Mouse (Mus musculus) testis, postnatal 14 days (tissue): Measurements from ENCODE around the gene Armc10.
"Not testable (repeated sequence)": the region's sequence is repeated elsewhere in the genome, so short reads cannot be mapped to it uniquely, and the experiment has no call there.

Experiments
- DNase-seq: peaks from one replicate; pipeline ENCODE4 v3.0.0; 2021; ENCODE audit warnings: low spot score

Armc10 gene

DNA sequence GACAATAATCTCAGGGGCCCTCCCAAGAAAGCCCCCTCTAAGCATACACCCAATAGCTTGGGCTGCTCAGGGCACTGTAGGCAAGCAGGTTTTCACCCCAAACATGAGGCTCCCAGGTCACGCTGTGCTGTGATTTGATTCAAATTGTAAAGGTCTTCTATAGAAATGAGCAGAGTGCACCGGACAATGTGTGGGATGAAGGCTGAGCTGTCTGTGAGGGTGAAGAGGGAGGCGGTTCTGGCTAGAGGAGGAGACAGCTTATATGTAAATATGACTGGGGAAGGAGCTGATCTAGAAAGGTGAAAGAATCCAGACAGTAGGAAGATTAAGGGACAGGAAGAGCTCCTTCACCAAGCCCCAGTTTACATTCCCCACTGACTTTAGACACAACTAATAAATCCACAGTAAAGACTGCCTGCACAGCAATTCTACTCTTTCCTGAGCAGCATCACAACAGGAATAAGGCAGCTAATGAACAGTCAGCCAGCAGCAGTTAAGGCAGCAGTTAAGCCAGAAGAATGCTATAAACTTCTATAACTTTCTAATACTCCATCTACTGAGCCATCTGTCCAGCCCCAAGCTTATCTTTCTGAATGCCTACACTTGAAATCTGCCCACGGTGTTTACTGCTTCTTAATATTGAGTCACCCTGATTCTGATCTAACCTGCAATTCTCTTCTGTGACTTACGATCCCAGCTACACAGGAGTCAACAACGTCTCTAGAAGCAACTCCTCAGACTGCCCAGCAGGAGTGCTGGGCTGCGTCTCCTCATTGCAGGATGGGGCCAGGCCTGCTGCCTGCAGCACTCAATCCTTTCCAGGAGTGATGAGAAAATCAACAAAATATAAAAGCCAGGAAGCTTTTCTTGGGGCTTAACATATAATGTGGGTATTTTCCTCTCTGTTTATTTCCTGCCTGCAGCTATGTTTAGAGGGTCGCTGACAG lies 21.9 kb downstream of the Armc10 start:
- no peak for DNase-seq

DNA sequence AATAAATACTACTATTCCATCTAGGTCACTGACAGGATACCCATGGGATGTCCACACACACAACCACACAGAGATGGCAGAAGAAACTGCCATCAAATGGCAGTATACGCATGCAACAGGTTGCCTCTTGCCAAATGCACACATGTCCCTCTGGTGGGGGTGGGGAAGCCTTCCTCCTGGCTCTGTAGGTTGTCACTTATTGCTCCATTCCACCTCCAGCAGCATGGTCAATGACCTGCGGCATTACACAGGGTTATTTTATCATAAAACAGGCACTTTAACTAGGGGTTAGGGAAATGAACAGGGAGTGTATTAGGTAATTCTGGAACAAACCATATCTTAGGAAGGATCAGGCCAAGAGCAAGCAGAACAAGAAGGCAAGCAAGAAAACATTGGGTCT lies 23.7 kb downstream of the Armc10 start:
- DNase-seq: no peak

DNA sequence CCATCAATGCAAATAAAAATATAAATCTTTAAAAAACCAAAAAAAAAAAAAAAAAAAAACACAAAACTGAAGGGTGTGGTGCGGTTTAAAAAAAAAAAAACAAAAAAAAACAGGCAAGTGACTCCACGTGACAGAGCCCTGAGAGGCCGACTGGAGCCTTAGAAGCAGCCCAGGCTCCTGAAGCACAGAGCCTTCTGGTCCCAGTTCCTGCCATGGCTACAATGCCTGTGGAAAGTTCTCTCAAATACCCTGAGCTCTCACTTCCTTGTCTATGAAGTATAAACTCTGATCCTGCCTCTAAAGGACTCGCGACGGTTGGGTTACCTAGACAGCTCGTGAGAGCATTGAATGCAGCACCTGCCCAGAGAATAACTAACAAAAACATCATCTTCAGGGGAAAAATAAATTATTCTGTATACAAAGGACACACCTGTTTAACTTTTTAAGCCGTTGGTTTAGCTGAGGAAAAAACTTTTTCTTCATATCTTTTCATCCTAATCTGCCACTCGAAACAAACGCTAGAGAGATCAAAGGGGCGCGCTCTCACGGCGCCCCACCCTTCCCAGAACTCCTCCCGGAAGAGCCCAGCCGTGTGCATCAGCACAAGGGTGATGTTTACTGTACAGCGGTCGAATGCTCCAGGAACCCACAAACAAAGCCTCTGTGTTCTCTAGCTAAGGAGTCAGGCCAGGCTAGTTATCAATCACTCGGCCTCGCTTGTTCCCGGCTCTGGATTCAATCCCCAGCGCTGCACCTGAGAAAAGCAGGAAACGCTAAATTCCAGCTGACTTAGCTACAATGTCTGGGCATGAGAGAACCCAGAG lies 27.4 kb downstream of the Armc10 start:
- DNase-seq: no peak

DNA sequence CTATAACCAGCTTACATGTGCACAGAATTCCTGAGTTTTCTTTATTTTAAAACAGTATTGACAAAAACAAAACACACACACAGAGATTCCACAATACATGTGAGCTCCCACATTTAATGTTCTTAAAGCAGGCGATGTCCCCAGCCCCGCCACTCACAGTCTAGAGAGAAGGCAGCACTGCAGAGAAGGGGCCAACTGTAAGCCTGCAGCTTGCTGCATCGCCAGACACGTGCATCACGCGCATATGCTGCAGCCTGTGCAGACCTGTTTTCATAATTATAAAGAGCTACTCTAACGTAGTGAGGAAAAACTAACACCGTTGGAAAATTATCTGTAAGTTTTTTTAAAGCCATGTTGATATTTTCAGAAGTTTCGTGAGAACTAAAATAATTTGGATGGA lies 28.1 kb downstream of the Armc10 start:
- DNase-seq: no peak

DNA sequence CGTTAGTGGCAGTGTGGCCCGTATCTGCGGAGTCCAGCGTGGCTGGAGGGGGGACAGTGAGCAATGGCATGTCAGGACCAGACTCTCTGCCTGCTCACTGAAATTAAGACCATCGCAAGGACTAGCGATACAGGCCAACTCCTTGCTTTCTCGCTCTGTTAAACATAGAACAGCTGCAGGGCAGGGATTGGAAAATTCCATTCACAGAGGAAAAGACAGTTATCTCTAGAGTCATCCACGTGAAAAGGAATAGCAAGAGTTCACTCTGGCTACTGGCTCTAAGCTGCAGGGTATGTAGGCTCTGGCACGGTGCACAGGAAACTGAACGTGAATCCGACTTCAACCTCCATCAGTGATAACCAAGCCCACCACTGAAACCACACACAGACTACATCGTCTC lies 29.4 kb downstream of the Armc10 start:
- DNase-seq: no peak

DNA sequence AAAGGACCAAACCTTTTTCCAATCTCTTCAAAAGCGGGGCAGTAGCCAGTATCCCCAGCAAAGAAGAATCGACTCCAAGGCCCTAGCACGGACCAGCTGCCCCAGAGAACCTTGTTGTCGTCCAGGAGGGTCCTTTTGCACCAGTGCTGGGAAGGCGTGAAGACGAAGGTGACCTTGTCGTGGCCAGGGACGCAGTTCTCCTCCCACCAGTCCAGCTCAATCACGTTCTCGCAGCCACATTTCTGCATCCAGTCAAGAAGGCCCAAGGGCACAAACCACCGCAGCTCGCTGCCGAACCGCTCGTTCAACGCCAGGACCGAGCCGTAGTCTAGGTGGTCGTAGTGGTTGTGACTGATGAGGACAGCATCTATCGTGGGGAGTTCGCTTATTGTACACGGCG lies 29.9 kb downstream of the Armc10 start:
- no peak for DNase-seq

DNA sequence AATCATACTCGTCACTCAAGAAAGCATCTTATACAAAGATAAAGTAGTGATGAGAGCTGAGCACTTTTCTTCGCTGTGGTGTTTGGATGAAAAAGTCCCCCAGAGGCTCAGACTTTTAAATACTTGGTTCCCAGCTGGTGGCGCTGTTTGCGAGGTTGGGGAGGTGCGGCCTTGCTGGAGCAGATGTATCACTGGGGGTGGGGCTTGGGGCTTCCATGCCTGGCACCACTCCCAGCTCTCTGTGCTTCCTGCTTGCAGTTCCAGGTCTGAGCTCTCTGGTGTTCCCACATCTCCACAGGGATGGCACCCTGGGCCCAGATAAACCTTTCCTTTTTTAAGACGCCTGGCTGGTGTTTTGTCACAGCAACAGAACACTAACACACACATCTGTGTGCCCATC lies 32.3 kb downstream of the Armc10 start:
- no peak for DNase-seq

DNA sequence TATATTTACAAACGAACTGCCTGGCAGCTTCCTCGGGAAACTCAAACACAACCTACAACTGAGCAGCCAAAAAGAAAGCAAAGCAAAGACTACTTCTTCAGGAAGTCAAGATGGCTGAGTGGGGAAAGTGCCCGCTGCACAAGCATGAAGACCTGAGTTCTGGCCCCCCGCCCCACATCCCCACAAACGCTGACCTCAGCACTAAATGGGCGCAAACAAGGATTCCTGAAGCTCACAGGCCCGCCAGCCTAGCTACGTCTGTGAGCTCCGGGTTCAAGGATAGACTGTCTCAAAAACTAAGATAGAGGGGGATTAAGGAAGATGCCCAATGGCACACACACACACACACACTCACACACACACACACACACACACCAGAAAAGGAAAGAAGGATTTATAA lies 32.8 kb downstream of the Armc10 start:
- DNase-seq: no peak

DNA sequence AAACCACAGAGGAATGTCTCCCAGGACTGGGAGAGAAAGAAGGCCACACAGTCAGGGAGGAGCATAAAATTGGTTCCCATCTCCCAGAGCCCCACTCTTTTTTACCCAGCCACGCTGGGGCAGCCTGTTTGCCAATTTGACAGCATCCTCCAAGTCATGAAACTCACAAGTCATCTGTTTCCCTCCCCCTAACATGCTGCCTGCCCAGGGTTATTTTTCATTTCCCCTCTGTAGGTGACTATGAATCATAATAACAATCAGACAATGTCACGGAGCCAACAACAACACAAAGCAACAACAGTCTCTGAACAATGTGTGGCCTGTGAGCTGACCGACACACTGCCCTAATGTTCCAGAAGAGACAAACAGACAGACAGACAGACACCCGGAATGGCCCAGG lies 34.4 kb downstream of the Armc10 start:
- DNase-seq: no peak

DNA sequence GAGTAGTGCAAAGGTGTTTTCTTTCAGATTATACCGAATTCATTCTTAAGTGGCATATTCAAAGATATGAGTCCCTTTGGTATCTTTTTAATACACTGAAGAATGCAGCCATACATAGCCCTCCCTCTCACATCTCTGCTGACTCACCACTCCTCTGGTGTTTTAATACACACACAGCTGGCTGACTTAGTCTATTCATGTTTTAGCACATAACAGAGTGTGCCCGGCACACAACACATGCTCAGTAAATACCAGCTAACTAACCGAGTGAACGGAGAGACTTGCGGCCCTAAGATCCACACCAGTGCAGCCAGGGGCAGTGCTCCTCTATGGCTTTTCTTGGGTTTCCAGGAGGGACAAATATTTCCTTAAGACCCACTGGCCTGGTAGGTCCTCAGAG lies 35.3 kb downstream of the Armc10 start:
- no peak for DNase-seq

DNA sequence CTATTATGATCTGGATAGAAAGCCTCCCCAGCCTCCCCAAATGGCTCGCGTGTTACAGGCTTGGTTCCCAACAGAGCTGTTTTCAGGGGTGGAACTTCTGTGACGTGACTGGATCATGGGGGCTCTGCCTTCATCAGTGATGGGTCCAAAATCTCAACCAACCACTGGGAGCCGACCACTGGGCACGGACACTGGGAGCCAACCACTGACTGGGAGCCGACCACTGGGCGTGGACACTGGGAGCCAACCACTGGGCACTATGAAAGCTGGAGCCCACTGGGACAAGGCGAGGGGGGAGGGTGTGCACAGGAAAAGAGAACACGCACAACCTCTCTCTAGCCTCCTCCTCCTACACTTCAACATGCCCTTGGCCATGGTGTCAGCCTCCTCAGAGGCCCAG lies 38.2 kb downstream of the Armc10 start:
- DNase-seq: no peak

DNA sequence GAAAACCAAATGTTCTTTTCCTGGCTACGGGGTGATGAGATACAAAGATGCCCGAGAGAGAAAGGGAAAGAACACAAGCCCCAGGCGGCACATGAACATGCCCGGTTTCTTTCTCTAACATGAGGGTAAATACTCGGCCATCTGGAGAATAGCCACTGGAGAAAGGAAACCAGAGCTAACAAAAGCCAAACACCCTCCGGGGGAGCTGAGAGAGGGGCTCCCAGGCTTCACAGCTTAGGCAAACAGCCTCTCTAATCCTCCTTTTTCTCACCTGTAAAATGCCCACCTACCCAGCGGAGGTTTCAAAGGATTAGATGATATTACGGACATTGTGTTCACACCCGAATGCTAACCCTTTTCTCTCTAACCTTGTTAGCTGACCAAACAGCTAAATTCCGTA lies 39.4 kb downstream of the Armc10 start:
- DNase-seq: no peak

DNA sequence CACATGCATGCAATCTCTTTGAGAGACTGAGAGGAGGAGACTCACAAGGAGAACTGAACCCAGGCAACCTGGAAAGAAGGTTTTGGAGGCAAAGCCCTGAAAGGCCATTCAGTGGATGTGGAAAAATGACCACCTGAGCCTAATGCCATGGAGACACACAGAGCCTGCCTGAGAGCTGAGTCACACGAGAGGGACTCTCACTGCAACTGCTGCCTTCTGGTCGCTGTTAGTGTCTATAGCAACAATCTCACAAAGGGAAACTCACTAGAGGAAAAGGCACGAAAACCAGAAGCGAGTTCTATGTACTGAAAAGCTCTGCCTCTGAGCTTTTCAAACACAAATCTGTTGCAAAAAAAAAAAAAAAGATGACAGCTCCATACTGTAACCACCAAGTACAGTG lies 41.4 kb downstream of the Armc10 start:
- no peak for DNase-seq

DNA sequence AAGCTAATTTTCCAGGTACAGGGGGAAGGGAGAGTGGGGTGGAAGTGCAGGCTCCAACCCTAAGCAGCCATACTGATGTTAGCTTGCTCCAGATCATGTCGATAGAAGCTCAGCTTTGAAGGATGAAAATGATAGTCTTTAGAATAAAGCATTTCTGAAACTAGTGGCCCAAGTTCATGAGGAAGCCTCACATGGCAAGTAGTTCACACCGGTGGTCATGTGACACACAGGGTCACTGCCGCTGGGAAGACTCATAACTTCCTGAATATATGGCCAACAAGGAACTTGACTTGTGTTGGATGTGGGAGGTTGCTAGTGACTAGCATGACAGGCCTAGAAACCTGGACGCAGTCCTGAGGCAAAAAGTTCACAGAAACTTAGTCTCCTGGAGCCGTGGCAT lies 46.6 kb downstream of the Armc10 start:
- no peak for DNase-seq

DNA sequence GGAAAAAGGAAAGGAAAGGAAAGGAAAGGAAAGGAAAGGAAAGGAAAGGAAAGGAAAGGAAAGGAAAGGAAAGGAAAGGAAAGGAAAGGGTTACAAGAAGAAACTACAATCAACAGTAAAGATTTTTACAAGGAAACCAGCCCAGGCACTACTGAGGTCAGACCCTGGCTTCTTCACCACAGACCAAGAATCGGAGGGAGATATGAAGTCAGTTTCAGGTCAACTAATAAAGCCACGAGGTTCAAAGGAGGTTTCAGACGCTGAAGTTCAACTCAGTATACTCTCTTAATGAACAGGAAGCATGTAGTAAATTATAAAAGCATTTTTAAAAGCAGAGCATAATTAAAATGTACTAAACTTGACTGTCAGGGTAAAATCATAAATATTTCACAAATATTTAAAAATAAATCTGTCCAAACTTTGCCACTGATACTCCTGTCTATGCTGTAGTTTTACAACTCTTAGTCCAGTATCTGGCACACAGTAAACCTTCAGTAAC lies 47.8 kb downstream of the Armc10 start:
- DNase-seq: no peak

DNA sequence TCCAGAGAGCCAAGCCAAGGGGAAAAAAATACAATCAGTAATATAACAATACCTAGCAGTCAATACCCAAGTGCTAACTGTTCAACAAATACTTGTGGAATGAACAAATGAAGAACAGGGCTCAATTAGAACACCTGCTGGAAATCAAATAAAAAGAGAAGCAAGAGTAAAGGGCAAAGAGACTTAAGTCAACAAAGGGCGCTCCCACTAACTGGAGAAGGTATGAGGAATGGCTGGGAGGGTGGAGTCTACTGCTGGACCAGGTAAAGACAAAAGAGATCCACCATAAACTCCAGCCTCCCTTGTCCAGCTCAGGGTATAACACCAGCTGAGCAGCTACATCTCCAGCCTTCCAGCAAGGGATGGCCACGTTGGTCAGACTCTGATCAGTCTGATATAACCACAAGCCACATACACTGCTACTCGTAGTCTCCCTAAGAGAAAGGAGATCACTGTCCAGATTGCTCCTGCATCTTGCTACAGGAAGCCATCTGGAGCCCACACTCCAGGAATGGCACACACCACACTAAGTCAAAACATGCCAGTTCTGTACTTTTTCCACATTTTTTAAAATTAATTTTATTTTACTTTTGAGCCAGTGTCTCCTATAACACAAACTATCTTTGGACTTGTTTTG lies 49.4 kb downstream of the Armc10 start:
- no peak for DNase-seq

DNA sequence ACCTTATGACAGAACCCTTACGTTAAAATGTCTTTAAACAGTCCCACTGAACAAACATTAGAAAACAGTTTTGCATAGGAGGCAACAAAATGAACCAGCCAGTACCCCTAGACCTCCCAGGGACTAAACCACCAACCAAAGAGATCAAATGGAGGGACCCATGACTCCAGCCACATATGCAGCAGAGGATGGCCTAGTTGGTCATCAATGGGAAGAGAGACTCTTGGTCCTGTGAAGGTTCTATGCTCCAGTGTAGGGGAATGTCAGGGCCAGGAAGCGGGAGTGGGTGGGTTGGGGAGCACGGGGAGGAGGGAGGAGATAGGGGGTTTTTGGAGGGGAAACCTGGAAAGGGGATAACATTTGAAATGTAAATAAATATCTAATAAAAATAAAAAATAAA lies 53.9 kb downstream of the Armc10 start:
- not testable (repeated sequence) for DNase-seq

DNA sequence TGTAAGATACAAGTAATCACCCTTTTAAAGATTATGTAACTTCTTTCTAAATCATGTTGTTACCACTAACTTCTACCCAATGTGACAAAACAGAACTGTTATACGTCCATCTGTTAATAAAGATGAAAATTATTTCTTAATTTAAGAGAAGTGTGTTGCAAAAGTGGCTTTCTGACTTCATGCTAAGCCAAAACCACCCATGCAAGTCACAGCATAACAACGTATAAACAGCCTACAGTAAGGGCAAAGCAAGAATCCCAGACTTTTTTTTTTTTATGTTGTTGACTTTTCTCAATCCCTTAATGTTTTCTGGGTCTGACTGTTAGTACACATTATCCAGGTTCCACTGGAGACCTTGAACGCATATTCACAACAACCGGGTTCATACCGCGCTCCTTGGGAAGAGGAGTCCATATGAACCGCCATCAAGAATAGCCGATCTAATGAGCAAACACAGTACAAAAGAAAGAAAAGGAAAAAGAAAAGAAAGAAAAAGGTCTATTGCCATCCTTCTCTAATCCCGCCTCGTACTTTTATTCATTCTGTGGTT lies 54.7 kb downstream of the Armc10 start:
- DNase-seq: no peak

DNA sequence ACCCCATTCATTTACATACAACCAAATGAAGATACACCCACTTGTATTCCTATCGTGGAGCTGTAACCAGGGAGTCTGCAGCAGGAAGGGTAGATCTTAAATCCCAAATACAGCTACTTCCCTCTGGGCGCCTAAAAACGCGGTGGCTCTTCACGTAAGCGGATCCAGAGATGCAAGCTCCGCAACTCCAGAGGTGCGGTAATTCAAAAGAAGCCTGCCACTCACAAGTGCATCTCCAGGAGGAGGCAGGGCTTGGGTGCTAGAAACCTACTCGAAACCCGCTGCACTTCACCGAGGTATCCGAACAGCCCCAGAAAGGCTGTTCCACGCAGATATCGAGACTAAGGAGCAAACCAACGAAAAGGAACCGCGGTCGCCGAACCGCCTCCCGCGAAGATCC lies 55.3 kb downstream of the Armc10 start:
- no peak for DNase-seq

DNA sequence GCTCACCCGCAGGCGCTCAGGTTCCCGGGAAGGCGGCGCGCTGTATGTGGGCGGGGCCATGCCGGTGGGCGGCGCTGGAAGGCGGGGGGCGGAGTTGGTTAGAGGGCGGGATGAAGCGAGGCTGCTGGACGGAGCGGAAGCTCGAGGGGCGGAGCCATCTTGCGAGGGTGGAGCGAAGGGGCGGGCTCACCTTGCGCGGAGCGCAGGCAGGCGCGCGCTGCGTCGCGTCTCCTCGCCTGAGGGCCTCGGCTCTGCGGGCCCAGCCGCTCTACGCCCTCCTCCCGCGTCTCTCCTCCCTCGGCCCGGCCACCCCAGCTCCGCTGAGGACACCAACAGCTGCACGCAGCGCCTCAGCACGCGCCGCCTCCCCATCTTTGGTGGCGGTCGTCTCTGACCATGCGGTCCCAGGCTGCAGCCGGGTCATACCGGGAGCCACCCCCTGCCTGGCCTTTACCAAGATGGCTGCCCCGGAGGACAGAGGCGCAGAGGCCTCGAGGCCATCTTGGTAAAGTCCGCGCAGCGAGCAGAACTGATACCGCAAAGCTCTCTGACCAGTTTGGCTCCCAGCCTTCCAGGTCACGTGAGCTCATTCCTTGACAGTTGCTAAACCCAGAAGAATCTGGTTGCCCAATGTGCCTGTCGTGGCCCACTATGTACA lies 55.9 kb downstream of the Armc10 start, which contains the start of gene Napepld:
Gene Napepld (minus strand): TSS at position 46 of the 658 bp plus-strand sequence.
- peak; percentile 99 for DNase-seq

DNA sequence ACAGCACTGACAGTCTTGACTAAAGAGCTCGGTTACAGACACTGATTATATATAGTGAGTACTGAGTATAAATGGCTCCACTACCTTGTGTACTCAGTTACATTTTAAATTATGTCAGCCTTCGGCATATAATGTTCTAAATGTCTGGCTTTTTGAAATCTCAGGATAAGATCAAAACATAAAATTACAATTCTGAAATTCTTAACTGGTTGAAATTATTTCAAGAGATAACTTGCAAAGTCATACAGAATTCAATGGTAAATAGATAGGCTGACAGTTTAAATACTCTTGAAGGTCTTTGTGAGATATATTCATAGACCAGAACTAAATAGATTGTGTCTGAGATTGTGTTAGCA lies 56.4 kb downstream of the Armc10 start:
- DNase-seq: no peak
